Mouse (Mus musculus) liver, adult (tissue): ENCODE results near the gene Olfr1331.
"Not testable (repeated sequence)": the region's sequence is repeated elsewhere in the genome, so short reads cannot be mapped to it uniquely, and the experiment has no call there.

Experiments used
- GATA4 ChIP-seq: IDR thresholded peaks from 2 replicates; pipeline ENCODE4 v1.6.1; 2014; ENCODE audit warnings: mild to moderate bottlenecking, low read length; ENCODE audit not compliant: insufficient replicate concordance

Gene Olfr1331

GRCm38 (mm10) chr4:118864349-118864748 is at the start of gene Olfr1331:
Gene Olfr1331 (plus strand): TSS chr4:118864649.
- no peak for TF ChIP-seq GATA4

GRCm38 (mm10) chr4:118818921-118819320 is 45.5 kb upstream of the Olfr1331 start:
- no peak for TF ChIP-seq GATA4

DNA sequence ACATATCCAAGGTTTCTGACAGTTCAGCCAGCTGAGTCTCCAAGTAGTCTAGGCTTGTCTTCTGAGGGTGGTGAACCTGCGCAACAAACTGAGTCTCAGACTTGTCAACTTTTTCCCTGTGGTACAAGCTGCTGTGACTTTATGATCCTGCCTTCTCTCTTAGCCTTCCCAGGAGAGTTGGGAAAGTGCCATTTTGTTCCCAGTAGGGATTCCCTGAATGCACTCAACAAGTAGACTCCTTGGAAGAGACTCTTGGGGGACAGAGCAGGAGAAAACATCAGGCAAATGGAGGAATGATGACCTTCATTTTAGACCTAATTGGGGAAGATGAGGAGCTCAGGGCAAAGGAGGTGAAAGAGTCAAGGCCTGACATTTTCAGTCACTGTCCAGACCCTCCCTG is 28.3 kb upstream of the Olfr1331 start, which contains the start of gene Olfr1333:
Gene Olfr1333 (minus strand): TSS at position 101 of the 400 bp plus-strand sequence.
- no peak for TF ChIP-seq GATA4

- no peak for TF ChIP-seq GATA4
These were observed 2.7 kb upstream of the Olfr1331 start for GRCm38 (mm10) chr4:118861791-118862190.

DNA sequence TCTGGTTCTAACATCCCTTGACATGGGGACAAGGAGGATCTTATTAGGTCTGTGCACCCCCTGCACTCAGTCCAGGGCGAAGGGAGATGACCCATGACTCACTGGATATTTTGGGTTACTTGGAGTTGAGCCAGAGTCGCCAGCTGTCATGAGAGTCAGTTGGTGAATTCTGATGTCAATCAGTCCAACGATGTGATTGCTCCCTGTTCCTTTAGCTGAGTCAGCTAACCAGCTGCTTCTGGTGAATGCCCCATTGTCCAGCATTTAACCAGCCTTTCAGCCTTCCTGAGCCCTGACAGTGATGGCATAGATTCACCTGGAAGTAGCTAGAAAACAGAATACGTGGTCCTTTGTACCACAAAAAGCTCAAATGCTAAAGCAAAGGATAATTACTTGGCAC is 1.7 kb upstream of the Olfr1331 start:
- no peak for TF ChIP-seq GATA4

- TF ChIP-seq GATA4 = no peak
These were observed 3.1 kb downstream of the Olfr1331 start for GRCm38 (mm10) chr4:118867566-118867965.

DNA sequence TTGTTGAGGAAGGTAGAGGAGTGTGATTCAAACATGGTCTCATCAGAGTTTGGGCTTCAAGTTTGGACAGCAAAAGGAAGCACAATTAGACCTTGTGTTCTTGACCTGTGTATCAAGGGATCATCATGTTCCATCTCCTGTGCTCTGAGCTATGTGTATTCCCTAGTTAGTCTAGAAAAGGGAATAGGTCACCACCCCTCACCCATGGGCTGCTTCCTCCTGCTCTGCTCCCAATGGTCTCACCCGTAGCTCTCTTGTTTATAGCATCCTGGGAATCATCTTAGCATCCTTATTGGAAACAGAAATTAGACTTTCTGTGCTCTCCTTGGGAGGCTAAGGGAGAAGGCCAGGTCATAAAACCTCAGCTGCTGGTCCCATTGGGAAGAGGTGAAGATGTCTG is 23.8 kb downstream of the Olfr1331 start, which contains the start of gene Olfr1330:
Gene Olfr1330 (plus strand): TSS at position 301 of the 400 bp plus-strand sequence.
- no peak for TF ChIP-seq GATA4

DNA sequence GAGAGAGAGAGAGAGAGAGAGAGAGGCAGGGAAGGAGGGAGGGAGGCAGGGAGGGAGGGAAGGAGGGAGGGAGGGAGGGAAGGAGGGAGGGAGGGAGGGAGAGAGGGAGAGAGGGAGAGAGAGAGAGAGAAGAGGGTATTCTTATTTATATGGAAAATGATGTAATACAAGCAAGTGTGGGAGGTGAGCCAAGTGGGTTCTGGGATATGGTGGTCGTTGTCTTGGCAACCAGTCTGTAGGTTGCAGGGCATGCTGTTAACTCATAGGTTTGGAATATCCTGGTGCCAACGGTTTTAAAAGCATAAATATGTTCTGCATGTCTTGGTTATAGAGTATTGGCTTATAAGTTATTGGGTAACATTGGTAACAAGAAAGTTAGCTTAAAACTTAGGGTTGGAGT is 37.5 kb downstream of the Olfr1331 start:
- TF ChIP-seq GATA4 = no peak

DNA sequence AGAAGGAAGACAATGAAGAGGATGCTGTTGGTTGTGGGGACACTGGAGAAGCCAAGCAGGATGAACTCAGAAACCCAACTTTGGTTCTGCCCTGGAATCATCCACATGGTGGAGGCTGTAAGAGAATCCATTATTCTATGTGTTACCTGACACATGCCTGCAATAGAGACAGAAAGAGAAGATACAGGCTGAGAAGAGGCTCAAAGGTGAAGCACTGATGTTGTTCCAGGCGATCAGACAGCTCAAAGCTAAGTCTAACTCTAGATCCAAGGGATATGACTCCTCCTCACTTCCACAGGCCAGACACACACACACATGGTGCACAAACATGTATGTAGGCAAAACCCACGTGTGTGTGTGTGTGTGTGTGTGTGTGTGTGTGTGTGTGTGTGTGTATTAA is 52.9 kb downstream of the Olfr1331 start, which contains the start of gene Olfr1329:
Gene Olfr1329 (minus strand): TSS at position 101 of the 400 bp plus-strand sequence.
- TF ChIP-seq GATA4 = not testable (repeated sequence)
